Mouse (Mus musculus): ENCODE data around the gene Kat6b.

The Kat6b gene

DNA sequence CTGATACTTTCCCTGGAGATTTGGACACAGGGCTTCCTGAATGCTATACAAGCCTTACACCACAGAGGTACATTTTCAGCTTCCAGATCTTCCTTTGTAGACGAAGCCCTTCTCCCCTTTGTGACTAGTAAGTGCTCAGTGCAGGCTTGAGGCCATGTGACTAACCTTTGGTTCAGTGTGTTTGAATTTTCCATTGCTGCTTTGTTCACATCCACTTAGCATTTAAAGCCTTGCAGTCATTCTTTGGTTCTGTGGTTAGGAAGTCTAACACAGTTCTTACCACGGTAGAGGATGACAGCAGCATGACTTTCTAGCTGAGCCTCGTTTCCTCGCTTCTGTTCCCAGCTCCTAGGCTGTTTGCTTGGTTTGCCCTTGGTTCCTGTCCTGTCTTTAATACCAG lies 44.4 kb downstream of the Kat6b start:
- no peak for DNase-seq

DNA sequence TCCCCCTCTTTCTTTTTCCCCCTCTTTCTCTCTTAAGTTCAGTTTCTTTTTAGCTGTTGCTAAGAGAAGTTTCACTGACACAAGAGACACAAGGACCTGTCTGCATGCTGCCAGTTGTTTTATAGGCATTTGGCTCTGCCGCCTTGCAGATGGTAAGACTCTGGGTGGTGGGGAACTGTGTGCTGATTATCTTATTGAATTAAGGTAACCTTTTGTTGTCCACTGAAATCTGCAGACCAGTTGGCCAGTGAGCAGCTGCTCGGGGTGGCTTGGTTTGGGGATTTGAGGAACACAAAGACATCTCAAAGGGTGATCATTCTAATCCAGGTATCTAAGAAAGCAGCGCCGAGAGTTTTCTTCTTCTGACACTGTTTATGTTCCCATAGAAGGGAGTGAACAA lies 52.3 kb downstream of the Kat6b start:
- no peak for DNase-seq

DNA sequence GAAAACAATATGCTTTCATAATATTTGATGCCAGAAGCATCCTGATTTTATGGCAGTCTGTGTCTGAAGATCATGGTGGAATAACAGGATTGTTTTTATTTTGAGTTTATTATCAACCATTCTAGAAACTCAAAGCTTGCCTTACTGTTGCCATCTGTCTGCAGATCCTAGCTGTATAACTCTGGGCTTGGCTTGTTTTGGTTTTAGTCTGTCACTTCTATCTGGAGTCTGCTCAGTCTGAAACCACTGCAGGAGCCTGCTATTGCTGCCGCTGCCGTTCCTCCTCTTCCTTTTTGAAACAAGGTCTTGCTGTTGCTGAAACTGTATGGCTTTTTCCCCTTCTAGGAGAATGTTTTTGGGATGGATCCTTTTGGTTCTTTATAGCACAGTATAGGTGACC lies 52.8 kb downstream of the Kat6b start:
- DNase-seq = no peak

DNA sequence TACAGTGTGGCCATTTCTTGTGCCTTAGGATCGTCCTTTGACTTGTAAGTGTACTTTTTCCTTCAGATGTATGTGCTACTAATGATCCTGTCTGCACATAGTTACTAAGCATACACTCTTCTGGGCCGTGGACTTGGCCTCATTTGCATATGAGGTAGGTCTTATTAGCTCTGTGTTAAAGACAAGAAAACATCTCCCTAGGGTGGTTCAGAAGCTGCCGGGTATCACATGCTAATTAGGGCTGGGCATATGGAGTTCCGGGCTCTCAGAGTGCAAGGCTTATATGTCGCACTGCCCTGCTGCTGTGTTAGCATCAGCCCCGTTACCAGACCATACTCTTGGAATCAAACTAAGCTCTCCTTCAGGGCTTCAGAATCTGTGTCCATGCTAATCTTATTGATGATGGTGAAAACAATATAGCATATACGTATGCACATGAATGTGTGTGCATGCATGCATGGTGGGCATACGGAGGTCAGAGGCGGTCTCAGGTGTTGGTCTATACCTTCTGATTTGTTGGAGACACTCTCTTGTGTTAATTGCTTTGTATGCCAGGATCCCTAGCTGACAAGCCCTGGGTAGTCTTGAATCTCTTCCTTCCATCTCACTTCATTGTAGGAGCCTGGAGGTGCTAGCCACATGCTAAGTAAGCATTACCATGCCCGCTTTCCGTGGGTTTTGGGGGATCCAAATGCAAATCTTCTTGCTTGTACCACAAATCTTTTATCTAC lies 53.5 kb downstream of the Kat6b start:
- no peak for DNase-seq

DNA sequence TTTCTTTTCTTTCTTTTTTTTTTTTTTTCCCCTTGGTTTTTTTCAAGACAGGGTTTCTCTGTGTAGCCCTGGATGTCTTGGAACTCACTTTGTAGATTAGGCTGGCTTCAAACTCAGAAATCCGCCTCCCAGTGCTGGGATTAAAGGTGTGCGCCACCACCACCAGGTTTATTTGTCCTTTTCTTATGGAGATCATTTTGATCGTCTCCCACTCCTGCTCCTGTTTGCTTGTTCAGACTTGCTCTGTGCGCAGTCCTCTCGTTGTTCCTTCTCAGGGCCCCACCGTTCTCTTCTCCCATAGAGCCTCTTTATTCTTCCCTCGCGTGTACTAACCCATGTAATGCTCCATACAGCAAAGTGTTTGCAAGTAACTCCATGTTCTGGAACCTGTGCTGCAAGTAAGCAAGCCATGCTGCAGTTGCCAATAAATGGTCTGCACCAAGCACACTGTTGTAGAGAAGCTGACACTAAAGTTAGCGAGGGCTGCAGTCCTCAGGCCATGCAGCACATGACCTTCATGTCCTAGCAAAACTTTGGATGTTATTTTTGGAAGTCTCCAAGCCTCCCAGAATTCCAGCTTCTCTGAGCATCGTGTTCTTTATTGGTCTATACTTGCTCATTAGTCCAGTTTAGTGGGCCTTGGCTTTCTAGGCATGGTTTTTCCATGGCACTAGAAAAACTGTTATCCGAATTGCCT lies 55.4 kb downstream of the Kat6b start:
- no peak for DNase-seq

DNA sequence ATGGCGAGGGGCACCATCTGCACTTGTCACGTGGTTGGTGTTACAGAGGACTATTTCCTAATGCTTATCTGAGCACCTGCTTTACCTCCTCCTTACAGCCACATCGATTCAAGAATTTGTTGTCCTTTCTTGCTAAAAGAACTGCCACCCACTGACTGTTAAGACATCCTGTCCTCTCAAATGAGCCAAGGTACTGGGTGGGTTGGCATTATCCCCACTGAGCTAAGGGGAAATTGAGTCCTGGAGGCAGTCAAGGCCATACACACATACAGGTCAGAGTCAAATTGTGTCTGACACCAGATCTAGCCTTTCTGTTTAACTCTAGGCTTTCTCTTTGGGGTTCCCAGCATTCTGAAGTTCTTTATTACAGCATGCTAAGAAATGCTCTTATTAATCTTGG lies 56.6 kb downstream of the Kat6b start:
- DNase-seq = no peak

DNA sequence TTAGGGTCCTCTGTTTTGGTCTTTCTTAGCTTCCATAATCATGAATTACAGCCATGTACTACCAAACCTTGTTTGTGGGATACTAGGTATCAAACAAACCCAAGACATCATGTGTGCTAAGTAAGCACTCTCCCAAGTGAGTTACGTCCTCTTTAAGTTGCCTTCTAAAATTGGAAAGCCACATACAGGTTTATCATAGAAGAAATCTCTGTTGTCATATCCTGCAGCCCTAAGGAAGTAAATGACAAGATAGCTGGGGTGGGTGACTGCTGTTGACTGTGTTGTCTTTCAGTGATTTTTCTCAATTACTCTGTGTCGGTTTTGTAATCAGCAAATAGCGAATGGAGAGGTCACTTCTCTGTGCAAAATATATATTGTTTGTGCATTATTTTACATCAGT lies 58.5 kb downstream of the Kat6b start:
- DNase-seq = no peak

DNA sequence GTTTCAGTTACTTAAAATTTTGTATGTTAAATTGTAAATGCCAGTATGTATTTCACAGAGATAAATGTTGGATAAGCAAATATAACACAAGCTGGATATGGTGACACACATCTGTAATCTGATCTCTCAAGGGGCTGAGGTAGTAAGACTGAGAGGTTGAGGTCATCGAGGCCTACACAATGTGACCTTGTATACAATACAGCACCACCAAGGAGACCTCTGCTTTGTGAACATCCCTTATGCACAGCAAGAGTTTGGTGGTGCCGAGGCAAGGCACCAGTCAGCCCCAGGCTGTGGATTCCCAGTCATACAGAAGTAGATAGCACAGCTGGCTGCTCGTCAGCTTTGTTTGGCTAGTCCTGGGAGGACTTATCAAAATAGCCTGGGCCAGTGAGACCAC lies 59.1 kb downstream of the Kat6b start:
- no peak for DNase-seq

DNA sequence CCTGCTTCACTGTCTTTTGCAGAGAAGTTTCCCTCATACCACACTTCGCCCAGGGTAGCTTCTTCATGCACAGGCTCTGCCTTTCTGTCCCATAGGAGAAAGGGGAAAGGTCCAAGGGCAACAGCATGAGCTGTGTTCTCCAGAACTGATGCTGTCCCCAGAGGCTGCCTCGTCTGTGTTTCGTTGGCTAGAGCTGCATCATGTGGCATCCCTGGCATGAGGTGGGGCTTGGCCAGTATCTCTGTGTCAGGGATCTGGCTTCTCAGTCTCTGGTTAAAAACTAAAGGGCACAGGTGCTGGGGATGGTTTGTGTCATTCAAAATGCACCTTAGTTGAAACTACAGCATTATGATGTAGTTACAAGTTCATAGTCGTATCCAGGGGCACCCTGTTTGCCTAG lies 64.3 kb downstream of the Kat6b start:
- DNase-seq = no peak

DNA sequence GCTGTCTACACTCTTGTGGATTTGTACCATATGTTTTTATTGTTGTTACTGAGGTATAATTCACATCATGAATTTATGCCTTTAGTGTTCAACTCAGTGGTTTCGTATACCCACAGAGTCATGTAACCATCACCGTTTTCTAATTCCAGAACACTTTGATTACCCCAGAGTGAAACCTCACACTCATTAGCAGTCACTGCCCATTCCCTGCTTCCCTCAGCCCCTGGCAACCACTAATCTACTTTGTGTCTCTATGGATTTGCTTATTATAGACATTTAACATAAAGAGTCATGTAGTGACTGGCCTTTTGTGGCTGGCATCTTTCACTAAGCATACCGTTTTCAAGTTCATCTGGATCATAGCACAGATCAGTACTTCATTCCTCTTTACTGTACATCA lies 65.1 kb downstream of the Kat6b start:
- no peak for DNase-seq

DNA sequence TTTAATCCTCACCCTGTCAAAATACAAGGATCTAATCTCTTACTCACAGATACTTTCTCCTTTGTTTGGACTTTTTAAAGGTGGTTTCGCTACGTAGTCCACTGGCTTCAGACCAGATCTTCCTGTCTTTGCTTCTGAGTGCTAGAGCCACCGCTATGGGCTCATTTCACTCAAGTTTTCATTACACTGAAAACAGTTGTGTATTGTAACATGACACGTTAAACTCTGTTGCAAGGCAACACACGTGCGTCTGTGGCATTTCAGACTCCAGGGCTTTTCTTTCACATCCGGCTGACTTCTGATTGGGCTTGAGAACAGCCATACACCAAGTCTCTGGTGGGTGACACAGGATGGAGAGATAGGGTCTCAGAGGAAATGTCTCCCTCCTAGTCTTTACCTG lies 66.1 kb downstream of the Kat6b start:
- DNase-seq = no peak

DNA sequence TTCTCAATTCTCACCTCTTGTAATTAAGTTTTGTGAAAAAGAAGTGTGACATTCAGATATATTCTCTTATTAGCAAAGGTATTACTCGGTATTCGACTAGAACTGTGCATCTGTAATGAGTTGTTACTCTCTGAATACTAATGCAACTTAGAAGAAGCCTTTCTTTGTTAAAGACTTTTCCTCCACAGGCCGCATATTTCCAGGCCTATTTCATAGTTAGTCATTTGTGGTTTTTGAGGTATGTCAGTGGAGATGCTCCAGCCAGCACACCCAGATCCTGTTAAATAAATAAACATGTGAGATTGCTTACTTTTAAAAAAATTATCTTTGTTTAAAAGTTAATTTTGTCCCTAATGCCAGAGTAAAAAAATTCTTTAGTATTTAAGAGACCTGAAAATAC lies 66.7 kb downstream of the Kat6b start:
- DNase-seq = no peak

DNA sequence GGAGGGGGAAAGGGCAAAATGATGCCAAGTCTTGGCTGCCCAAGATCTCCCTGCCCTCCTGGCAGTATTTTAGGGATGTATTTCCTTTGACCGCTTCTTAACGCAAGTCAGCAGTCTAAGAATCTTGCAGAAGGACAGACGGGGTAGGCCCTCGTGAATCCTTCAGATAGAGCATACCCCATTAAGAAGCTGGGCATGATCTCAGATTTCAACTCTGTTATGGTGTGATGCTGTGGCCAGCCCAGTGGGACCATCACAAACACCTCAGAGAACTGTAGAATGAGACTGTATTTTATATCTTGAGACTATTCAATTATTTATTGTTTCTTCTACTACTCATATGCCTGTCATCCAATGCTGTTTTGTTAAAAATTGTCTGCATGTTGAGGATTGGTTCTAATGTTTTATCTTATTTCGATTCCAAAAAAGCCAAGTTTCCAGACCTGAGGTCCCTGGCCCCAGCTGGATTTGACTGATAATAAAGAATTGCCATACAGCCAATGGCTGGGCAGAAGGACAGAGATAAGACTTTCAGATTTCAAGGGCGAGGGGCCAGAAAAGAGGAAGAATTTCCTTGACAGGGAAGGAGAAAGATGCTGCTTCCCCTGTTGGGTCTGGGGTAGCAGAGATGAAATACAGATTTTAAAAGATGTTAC lies 67.8 kb downstream of the Kat6b start:
- DNase-seq = peak; percentile 66

DNA sequence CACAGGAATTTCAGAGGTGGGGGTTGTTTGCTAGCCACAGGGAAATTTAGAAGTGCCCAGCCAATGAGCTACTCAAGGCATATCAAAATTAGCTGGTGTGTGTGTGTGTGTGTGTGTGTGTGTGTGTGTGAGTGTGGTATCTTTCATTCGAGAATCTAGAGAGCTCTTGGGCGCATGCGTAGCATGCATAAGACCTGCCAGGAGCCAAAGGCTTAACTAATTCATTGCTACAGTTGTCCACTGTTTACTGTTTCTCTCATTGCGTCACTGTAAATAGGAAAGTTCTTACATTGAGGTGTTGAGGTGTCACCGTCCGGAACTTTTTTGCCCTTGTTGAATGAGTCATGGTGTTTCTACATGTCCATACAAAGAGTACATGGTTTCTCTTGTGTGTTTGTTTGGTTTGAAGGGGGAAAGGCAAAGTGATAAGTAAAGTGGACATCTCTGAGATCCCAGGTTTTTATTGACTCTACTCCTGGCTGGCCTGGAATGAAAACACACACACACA lies 68.4 kb downstream of the Kat6b start:
- peak; percentile 32 for DNase-seq

DNA sequence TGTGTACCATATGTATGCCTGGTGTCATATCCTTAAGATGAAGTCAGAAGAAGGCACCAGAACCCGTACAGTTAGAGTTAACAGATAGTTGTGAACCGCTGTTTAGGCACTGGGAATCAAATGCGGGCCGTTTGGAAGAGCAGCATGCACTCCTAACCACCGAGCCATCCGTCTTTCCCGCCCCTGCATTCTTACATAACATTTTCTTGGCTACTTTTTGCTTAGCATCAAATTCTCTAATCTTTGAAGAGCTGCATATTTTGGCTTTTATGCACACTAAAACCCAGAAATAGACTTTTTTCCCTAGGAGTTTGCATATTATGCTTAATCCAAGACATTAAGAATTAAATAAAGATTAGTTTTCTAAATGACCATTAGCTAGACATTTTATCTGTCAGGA lies 69.3 kb downstream of the Kat6b start:
- no peak for DNase-seq

DNA sequence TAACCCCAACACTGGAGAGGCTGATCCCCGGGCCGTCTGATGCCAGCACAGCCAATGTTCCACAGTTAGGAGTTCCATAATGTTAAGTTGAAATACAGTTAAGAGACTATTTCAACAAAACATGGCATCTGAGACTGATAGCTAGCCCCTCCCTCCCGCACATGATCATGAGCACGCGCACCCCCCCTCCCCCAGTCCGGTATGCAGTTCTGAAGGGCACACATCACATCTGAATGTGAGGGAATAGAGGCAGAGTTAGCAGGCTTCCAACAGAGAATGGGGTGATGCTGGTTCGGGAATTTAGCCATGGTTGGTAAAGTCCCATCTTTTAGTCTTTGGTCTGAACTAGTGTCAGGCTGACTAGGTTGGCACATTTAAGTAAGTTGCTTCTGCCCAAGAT lies 70.4 kb downstream of the Kat6b start:
- DNase-seq = no peak

DNA sequence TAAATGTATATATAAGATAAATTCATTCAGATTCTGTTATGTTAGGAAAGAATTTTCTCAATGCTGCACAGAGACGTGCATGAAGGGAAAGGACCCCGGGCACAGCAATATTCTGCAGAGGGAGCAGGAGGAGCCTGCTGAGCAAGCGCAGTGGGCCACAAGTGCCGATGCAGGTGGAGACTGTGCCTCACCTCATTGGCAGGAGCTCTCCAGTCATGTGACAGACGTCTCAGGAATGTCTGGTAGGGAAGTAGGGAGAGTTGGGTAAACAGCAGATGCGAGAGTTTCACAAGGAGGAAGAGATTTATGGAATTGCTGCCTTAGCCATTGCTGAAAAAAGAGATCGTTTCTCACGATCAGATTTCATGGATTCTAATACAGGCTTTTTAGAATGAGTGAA lies 71.7 kb downstream of the Kat6b start:
- DNase-seq = no peak

DNA sequence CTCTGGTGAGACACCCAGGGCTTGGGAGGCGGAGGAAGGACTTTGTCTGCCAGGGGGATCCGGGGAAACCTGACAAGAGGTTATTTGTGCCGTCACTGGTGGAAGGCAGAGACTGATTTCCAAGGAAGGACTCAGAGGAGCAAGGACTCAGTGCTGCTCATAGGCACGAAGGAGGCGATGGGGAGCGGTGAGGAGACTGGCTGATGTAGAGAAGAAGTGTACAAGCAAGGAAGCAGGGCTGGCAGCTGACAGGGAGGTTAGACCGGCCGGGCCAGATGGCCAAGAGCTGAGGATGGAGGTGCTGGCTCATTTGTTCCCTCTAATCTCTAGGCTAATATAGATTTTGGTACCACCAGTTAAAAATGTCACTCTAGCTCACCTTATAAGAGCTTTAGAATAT lies 72.8 kb downstream of the Kat6b start:
- DNase-seq = no peak

DNA sequence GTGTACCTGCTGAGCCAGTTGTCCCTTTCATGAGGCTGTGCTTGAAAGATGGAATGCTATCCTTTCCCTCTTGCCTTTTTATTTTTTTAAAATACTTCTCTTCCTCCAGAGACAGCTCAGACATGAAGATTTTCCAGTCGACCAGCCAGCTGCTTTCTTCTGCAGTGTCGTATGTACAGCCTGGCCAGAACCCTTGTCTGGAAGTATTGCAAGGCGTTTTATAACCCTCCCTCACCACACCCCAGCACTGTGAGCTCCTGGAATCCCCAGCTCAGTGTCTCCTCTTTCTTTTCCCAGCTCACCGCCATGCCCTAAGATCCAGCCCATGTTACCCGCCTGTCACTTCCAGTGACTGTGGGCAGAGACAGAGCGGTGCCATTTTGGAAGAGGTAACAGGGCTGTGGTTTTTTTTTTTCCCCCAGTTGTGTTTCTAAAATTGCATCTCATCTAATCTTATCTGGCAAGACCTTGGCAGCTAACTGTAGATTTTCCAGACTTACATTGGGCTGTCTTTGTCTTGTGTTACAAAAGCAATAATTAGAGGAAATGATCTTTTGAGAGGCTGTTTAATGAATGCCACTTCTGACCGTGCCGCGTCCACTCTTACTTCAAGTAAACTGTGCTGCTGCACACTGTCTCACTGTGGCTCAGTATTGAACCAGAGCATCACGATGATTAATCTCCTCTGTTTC lies 77.4 kb downstream of the Kat6b start:
- no peak for DNase-seq

DNA sequence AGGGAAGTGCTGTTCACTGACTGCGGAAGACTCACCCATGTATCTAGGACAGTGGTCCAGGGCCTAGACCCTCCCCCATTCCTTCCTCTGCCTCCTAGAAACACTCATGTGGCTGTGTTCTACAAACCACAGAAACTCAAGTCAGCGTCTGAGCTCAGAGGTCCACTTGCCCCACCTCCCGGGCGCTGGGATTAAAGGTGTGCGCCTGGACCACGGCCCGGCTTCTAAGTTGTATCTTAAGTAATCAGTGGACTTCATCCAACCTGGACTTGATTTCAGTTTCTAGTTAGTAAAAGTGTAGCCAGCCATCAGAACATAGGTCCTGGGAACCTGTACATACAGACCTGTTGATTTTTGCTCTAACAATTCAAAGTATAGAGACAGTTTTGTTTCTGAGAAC lies 78.2 kb downstream of the Kat6b start:
- DNase-seq = no peak

DNA sequence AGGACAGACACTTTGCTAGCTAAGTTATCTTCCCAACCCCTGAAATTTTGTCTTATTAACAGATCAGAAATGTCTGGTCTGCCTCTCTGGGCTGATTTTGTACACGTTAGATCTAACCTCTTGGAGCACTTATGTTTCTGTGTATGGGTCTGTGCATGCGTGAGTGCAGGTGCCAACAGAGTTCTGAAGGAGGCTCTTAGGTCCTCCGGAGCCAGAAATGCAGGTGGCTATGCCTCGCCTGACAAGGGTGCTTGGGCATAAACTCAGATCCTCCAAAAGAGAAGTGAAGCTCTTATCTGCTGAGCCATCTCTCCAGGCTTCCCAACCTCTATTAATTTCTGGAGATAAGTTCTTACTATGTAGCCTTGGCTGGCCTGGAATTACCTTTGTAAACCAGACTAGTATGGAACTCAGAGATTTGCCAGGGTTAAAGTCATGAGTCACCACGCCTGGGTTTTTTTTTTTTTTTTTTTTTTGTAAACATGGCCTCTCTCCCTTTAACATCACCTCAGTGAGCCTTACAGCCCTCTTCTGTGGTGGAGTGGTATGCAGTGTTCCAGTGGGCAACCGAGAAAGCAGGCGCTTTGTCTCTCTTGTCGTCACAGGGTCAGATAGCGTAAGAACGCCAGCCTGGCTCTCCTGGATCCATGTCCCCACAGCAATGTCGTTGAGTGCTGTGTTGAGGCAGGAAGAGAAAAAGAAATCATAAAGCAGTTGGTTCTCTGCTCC lies 79.4 kb downstream of the Kat6b start:
- DNase-seq = no peak

DNA sequence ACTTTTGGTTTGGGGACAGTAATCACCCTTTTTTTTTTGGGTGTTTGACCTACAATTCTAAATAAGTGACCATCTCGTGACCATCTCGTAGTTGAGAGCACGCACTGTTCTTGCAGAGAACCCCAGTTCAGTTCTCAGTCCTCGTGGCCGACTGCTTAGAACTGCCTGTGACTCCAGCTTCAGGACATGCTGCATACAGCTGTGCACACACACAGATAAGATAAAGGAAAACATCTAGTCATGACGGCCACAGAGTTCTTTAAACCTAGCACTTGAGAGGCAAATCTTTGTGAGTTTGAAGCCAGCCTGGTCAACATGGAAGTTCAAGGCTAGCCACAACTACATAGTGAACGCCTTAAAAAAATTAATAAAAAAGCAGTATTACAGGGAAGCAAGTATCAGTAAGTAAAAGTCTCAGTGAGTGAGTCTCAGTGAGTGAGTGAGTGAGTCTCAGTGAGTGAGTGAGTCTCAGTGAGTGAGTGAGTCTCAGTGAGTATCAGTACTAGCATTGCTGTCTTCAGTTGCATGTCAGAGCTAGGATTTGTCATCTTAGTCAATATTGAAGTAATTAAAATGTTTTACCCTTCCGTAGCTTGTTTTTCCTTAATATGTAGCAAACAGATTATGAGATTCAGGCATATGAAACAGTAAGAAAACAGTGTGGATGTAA lies 80.3 kb downstream of the Kat6b start:
- peak; percentile 62 for DNase-seq
